7 mouse cellular contexts compared by ENCODE assay signal in the genomic region with DNA sequence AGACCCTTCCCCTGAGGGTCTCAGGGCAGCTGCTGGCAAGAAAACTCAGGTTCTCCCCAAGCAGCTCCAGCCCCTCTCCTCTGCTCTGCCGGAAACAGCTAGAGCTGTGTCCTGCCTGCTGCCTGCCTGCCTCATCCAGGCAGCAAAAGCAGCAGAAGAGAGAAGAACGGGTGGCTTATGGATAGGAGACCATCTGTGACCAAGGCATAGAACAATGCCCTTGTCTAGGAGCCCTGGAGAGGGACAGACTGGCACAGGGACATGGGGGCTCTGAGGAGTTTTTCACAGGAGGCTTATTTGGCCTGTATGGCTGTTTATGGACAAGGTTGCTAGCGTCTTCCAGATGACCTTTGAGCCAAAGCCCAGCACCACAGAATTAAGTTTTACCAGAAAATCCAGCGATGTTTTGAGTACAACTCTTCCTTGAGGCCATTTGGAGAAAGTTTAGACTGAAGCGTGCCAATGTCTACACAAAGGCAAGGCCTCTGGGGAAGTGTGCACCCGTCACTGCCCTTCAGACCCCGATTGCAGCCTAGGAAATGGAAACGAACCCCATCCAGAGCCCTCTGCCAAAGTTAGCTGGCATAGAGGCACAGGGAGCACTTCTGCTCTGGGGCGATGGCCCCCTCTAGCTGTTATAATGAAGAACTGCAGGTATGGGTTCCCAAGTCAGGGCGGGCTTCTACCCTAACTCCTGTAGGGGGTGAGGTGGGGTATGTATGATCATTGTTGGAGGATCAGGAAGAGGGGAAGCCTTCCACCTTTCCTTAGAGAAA. TPM values are rescaled to one million over a fixed set of nuclear protein-coding genes. Genes with fewer than 3 reads are reported as not detected.
DNase-seq lines count a peak whose midpoint lies in the region; ATAC-seq and TF ChIP-seq lines count a peak whose summit lies in the region.

No protein-coding gene starts in this region.

- peak; percentile 74 for DNase-seq in MEL (ENCODE audit: low read depth, low spot score)
- peak; percentile 64 for DNase-seq in embryo, embryonic 10 days (ENCODE audit: low spot score)
- peak; percentile 61 to 71 for DNase-seq in heart, adult 2 months
- peak; percentile 83 for DNase-seq in kidney, postnatal 0 days (ENCODE audit: low spot score)
- DNase-seq in liver, embryonic 14.5 days (ENCODE audit: low read depth in 3 of 3, low spot score in 3 of 3): no peak

- 30% methylated on average over 10 of the region's 10 CpGs for WGBS in heart, adult 2 months
- WGBS in kidney, postnatal 0 days: 41% methylated on average over 10 of the region's 10 CpGs
- 29% methylated on average over 10 of the region's 10 CpGs for WGBS in liver, embryonic 14.5 days (ENCODE audit: insufficient replicate concordance)

- H3K4me2 ChIP-seq in kidney, postnatal 0 days (ENCODE audit: low read length): no peak overlapping the region
- H3K4me2 ChIP-seq in liver, embryonic 14.5 days (ENCODE audit: low read depth): no peak overlapping the region

- H3K79me2 ChIP-seq in MEL (ENCODE audit: control insufficient read depth, insufficient read depth, low read length, poor library complexity): peaks cover 2% of the 10 kb centered on the region; the same call in 1 of the 2 replicates
- no peaks in the 10 kb centered on the region for H3K79me2 ChIP-seq in heart, adult 2 months (replicated peaks; ENCODE audit: control insufficient read depth, insufficient read depth, low read length)

- no peaks in the 10 kb centered on the region for H3K27me3 ChIP-seq in MEL (ENCODE audit: control insufficient read depth in 1 of 2, insufficient read depth in 2 of 2, low read length in 2 of 2)
- no peaks in the 10 kb centered on the region for H3K27me3 ChIP-seq in heart, adult 2 months (ENCODE audit: control insufficient read depth, insufficient read depth, low read length)
- H3K27me3 ChIP-seq in kidney, postnatal 0 days (ENCODE audit: insufficient read depth, low read length): no peaks in the 10 kb centered on the region
- no peaks in the 10 kb centered on the region for H3K27me3 ChIP-seq in liver, embryonic 14.5 days (ENCODE audit: control insufficient read depth, insufficient read depth, low read length)

- TF ChIP-seq POLR2A in MEL (IDR thresholded peaks at IDR 0.05; ENCODE audit: control insufficient read depth in 1 of 2, insufficient read depth in 1 of 2, low read depth in 1 of 2, low read length in 2 of 2, poor library complexity in 1 of 2): no peak
- no peak for TF ChIP-seq POLR2A in heart, adult 2 months (IDR thresholded peaks at IDR 0.05; ENCODE audit: insufficient read depth, low read depth, low read length)

- no peak overlapping the region for H3K27ac ChIP-seq in MEL (ENCODE audit: control insufficient read depth, low read depth, low read length)
- peak overlapping the region; percentile 27 for H3K27ac ChIP-seq in heart, adult 2 months
- peak overlapping the region; percentile 37; the same call in 1 of the 2 replicates for H3K27ac ChIP-seq in kidney, postnatal 0 days
- H3K27ac ChIP-seq in liver, embryonic 14.5 days: no peak overlapping the region

- no peak overlapping the region for H3K4me3 ChIP-seq in MEL (ENCODE audit: control insufficient read depth in 1 of 2, insufficient read depth in 1 of 2, low read depth in 2 of 2, low read length in 2 of 2)
- H3K4me3 ChIP-seq in heart, adult 2 months: no peak overlapping the region
- H3K4me3 ChIP-seq in kidney, postnatal 0 days (replicated peaks; ENCODE audit: low read depth, low read length): no peak overlapping the region
- H3K4me3 ChIP-seq in liver, embryonic 14.5 days (ENCODE audit: insufficient read depth in 1 of 2, low read depth in 2 of 2, low read length in 2 of 2): no peak overlapping the region

- peak; percentile 85 to 97 (median 89) for TF ChIP-seq CTCF in MEL (IDR thresholded peaks at IDR 0.05 in 2 of 3, conservative IDR thresholded peaks at IDR 0.05 in 1 of 3; ENCODE audit: control insufficient read depth in 1 of 3, insufficient read depth in 1 of 3, low read depth in 2 of 3, low read length in 3 of 3, poor library complexity in 1 of 3, severe bottlenecking in 1 of 3)
- peak; percentile 99; the same call in 1 of the 2 replicates for TF ChIP-seq CTCF in heart, adult 2 months (IDR thresholded peaks at IDR 0.05)
- TF ChIP-seq CTCF in kidney, postnatal 0 days (IDR thresholded peaks at IDR 0.05; ENCODE audit: low read depth): peak; percentile 86
- TF ChIP-seq CTCF in liver, embryonic 14.5 days (IDR thresholded peaks at IDR 0.05; ENCODE audit: low read depth): peak; percentile 94

- peaks cover 10 to 18% of the 10 kb centered on the region in 2 experiments for H3K4me1 ChIP-seq in MEL (ENCODE audit: control insufficient read depth in 1 of 2, insufficient read depth in 2 of 2, low read length in 2 of 2)
- peaks cover 40% of the 10 kb centered on the region for H3K4me1 ChIP-seq in heart, adult 2 months (ENCODE audit: control insufficient read depth, insufficient read depth, low read length)
- H3K4me1 ChIP-seq in kidney, postnatal 0 days (replicated peaks; ENCODE audit: insufficient read depth, low read length): peaks cover 55% of the 10 kb centered on the region
- H3K4me1 ChIP-seq in liver, embryonic 14.5 days (replicated peaks; ENCODE audit: control insufficient read depth in 2 of 2, insufficient read depth in 2 of 2, low read length in 1 of 2): peaks cover 30 to 39% of the 10 kb centered on the region in 2 experiments

- no peak for TF ChIP-seq EP300 in MEL (IDR thresholded peaks at IDR 0.05; ENCODE audit: low read depth in 1 of 2, low read length in 2 of 2)
- TF ChIP-seq EP300 in heart, adult 2 months (IDR thresholded peaks at IDR 0.05; ENCODE audit: insufficient read depth, low read depth, low read length): peak; percentile 81
- no peak for TF ChIP-seq EP300 in liver, embryonic 14.5 days (IDR thresholded peaks at IDR 0.05; ENCODE audit: low read depth)

- peak; percentile 76 for TF ChIP-seq RAD21 in MEL (IDR thresholded peaks at IDR 0.05; ENCODE audit: low read depth, low read length)

- peaks cover 0 to 15% of the 10 kb centered on the region in 2 experiments; a peak in 2 of 4 replicates for H3K36me3 ChIP-seq in MEL (ENCODE audit: control insufficient read depth in 1 of 2, insufficient read depth in 2 of 2, low read length in 2 of 2)
- H3K36me3 ChIP-seq in heart, adult 2 months (ENCODE audit: control insufficient read depth, insufficient read depth, low read length): peaks cover under 1% of the 10 kb centered on the region
- peaks cover 4% of the 10 kb centered on the region; the same call in 1 of the 2 replicates for H3K36me3 ChIP-seq in kidney, postnatal 0 days (ENCODE audit: insufficient read depth, low read length)
- no peaks in the 10 kb centered on the region for H3K36me3 ChIP-seq in liver, embryonic 14.5 days (replicated peaks; ENCODE audit: control insufficient read depth, insufficient read depth, low read depth)

- intact Hi-C loops in heart, adult 2 months (cut with DNase I): no loop called here

- H3K9ac ChIP-seq in MEL (ENCODE audit: control insufficient read depth, low read depth, low read length, poor library complexity, severe bottlenecking): no peak overlapping the region
- no peak overlapping the region for H3K9ac ChIP-seq in heart, adult 2 months (ENCODE audit: low read depth, low read length)
- H3K9ac ChIP-seq in kidney, postnatal 0 days (ENCODE audit: low read depth, low read length): no peak overlapping the region
- no peak overlapping the region for H3K9ac ChIP-seq in liver, embryonic 14.5 days (replicated peaks)

- no peaks in the 10 kb centered on the region for H3K9me3 ChIP-seq in MEL (replicated peaks; ENCODE audit: insufficient read depth, low read length)
- no peaks in the 10 kb centered on the region for H3K9me3 ChIP-seq in kidney, postnatal 0 days (replicated peaks; ENCODE audit: low read length)
- no peaks in the 10 kb centered on the region for H3K9me3 ChIP-seq in liver, embryonic 14.5 days (ENCODE audit: control insufficient read depth, low read length)

- peak; percentile 63 for ATAC-seq in CD4-positive, CD25-positive, alpha-beta regulatory T cell, adult 4 months
- no peak for ATAC-seq in kidney, postnatal 0 days (replicated peaks; ENCODE audit: low FRiP score, low read depth)
- no peak for ATAC-seq in liver, embryonic 14.5 days (ENCODE audit: insufficient read depth)
- peak; percentile 70 for ATAC-seq in neutrophil, adult 5-6 weeks (ENCODE audit: extremely low read depth, insufficient number of reproducible peaks, low FRiP score, poor library complexity, severe bottlenecking)

RNA-seq across cellular contexts. Expression of gene Trim8, which starts 49.3 kb away (rescaled TPM):
- 10 to 100 TPM; 16.3 to 21.5 TPM for polyA plus RNA-seq in CD4-positive, CD25-positive, alpha-beta regulatory T cell, adult 4 months (2017; shearing (Covaris generic))
- total RNA-seq in MEL (2012; rRNA removed): 19.1 and 21.2 TPM in 2 replicates
- 10 to 100 TPM in 1 of 2 experiments, not detected in 1; 57.2 TPM for polyA plus RNA-seq in MEL (2012; ENCODE audit: insufficient read depth in 1 of 2, insufficient read length in 2 of 2, low read depth in 1 of 2, low replicate concordance in 2 of 2, missing spikeins in 1 of 2)
- total RNA-seq in heart, adult 2 months (2021): 10 to 100 TPM; 39.2 to 39.8 TPM
- 17.2 and 24.1 TPM in 2 replicates for polyA plus RNA-seq in heart, adult 2 months (2012; rRNA removed)
- 27.8 and 30.5 TPM in 2 replicates for polyA plus RNA-seq in kidney, postnatal 0 days (2015; fragmentation: Nextera tagmentation; extraction: Ambion mirVana)
- polyA plus RNA-seq in liver, embryonic 14.5 days (2012; rRNA removed): 7.3 and 7.7 TPM in 2 replicates
- 7.5 and 10.1 TPM in 2 replicates for polyA plus RNA-seq in liver, embryonic 14.5 days (2014; fragmentation: Nextera tagmentation; extraction: Ambion mirVana)
- 36.7 and 47.5 TPM in 2 replicates for total RNA-seq in neutrophil, adult 5-6 weeks (2017)

RNA-seq across cellular contexts. Expression of gene Sufu, which starts 55.5 kb away (rescaled TPM):
- polyA plus RNA-seq in CD4-positive, CD25-positive, alpha-beta regulatory T cell, adult 4 months (2017; shearing (Covaris generic)): 10 to 100 TPM; 10.2 to 11.6 TPM
- 11.4 and 13.7 TPM in 2 replicates for total RNA-seq in MEL (2012; rRNA removed)
- 10 to 100 TPM in 1 of 2 experiments, not detected in 1; 42.5 TPM for polyA plus RNA-seq in MEL (2012; ENCODE audit: insufficient read depth in 1 of 2, insufficient read length in 2 of 2, low read depth in 1 of 2, low replicate concordance in 2 of 2, missing spikeins in 1 of 2)
- total RNA-seq in heart, adult 2 months (2021): 10 to 100 TPM; 10.6 to 11.0 TPM
- polyA plus RNA-seq in heart, adult 2 months (2012; rRNA removed): 8.7 and 9.0 TPM in 2 replicates
- 30.6 and 33.0 TPM in 2 replicates for polyA plus RNA-seq in kidney, postnatal 0 days (2015; fragmentation: Nextera tagmentation; extraction: Ambion mirVana)
- 3.2 and 3.6 TPM in 2 replicates for polyA plus RNA-seq in liver, embryonic 14.5 days (2012; rRNA removed)
- 4.2 and 5.4 TPM in 2 replicates for polyA plus RNA-seq in liver, embryonic 14.5 days (2014; fragmentation: Nextera tagmentation; extraction: Ambion mirVana)
- 19.6 and 21.3 TPM in 2 replicates for total RNA-seq in neutrophil, adult 5-6 weeks (2017)

RNA-seq across cellular contexts. Expression of gene Actr1a, which starts 56.7 kb away (rescaled TPM):
- polyA plus RNA-seq in CD4-positive, CD25-positive, alpha-beta regulatory T cell, adult 4 months (2017; shearing (Covaris generic)): 100 to 1,000 TPM in 1 of 2 experiments, 10 to 100 TPM in 1; 92.4 to 111 TPM
- 140 TPM in 2 replicates for total RNA-seq in MEL (2012; rRNA removed)
- 100 to 1,000 TPM; 193 to 530 TPM for polyA plus RNA-seq in MEL (2012; ENCODE audit: insufficient read depth in 1 of 2, insufficient read length in 2 of 2, low read depth in 1 of 2, low replicate concordance in 2 of 2, missing spikeins in 1 of 2)
- total RNA-seq in heart, adult 2 months (2021): 10 to 100 TPM; 82.1 to 90.5 TPM
- polyA plus RNA-seq in heart, adult 2 months (2012; rRNA removed): 73.3 and 104 TPM in 2 replicates
- 100.0 and 111 TPM in 2 replicates for polyA plus RNA-seq in kidney, postnatal 0 days (2015; fragmentation: Nextera tagmentation; extraction: Ambion mirVana)
- 23.5 and 28.1 TPM in 2 replicates for polyA plus RNA-seq in liver, embryonic 14.5 days (2012; rRNA removed)
- polyA plus RNA-seq in liver, embryonic 14.5 days (2014; fragmentation: Nextera tagmentation; extraction: Ambion mirVana): 47.0 and 51.4 TPM in 2 replicates
- total RNA-seq in neutrophil, adult 5-6 weeks (2017): 105 and 111 TPM in 2 replicates

Comparison
In these comparisons a context has a peak if more than half of its experiments do, and no peak if none do; other contexts are left out.
1. ATAC-seq: peak in CD4-positive, CD25-positive, alpha-beta regulatory T cell, adult 4 months (single experiment) and neutrophil, adult 5-6 weeks (single experiment); none in kidney, postnatal 0 days (single experiment) and liver, embryonic 14.5 days (single experiment).
2. DNase-seq: peak in MEL (single experiment), embryo, embryonic 10 days (single experiment), heart, adult 2 months (2 of 2) and kidney, postnatal 0 days (single experiment); none in liver, embryonic 14.5 days (0 of 3).
3. H3K27ac ChIP-seq: peak in heart, adult 2 months (single experiment) and kidney, postnatal 0 days (single experiment); none in MEL (single experiment) and liver, embryonic 14.5 days (single experiment).
4. Peak in every context shown above with its lines, with median percentiles within 50 percentile points of each other: CTCF ChIP-seq.